Mouse (Mus musculus) CH12.LX (cell line): ENCODE data around the gene Ptgs1.

Experiments used
- CHD2 ChIP-seq: IDR thresholded peaks from 2 replicates; pipeline ENCODE4 v1.6.1; 2011; ENCODE audit warnings: low read length, improper control_type of control experiment
- CTCF ChIP-seq, 2 experiments: IDR thresholded peaks in 1 of 2; conservative IDR thresholded peaks in 1 of 2; 2 replicates each; pipeline ENCODE4 v1.5.1; 2011 to 2012; ENCODE audit warnings: low read depth in 2 of 2, low read length in 2 of 2, improper control_type of control experiment in 1 of 2, inconsistent platforms in 1 of 2, mild to moderate bottlenecking in 1 of 2, moderate library complexity in 1 of 2
- EP300 ChIP-seq: IDR thresholded peaks from 2 replicates; pipeline ENCODE4 v1.6.1; 2011; ENCODE audit warnings: low read length, improper control_type of control experiment
- HCFC1 ChIP-seq: IDR thresholded peaks from 2 replicates; pipeline ENCODE4 v1.6.1; 2012; ENCODE audit warnings: low read depth, mild to moderate bottlenecking, inconsistent platforms, low read length, improper control_type of control experiment
- JUND ChIP-seq: conservative IDR thresholded peaks from 2 replicates; pipeline ENCODE4 v1.6.1; 2011; ENCODE audit warnings: low read depth, low read length, improper control_type of control experiment
- MAFK ChIP-seq: IDR thresholded peaks from 2 replicates; pipeline ENCODE4 v1.6.1; 2011; ENCODE audit warnings: low read length, improper control_type of control experiment; ENCODE audit not compliant: insufficient replicate concordance
- MEF2A ChIP-seq: IDR thresholded peaks from 2 replicates; pipeline ENCODE4 v1.6.1; 2014; ENCODE audit warnings: low read depth, mild to moderate bottlenecking, inconsistent platforms, low read length, improper control_type of control experiment, borderline replicate concordance
- MYC ChIP-seq: IDR thresholded peaks from 2 replicates; pipeline ENCODE4 v1.6.1; 2011; ENCODE audit warnings: low read depth, mild to moderate bottlenecking, improper control_type of control experiment, low read length
- POLR2AphosphoS2 ChIP-seq: IDR thresholded peaks from 2 replicates; pipeline ENCODE4 v1.6.1; 2011; ENCODE audit warnings: low read depth, low read length, improper control_type of control experiment
- SIN3A ChIP-seq: IDR thresholded peaks from 2 replicates; pipeline ENCODE4 v1.6.1; 2012; ENCODE audit warnings: low read length, improper control_type of control experiment, inconsistent platforms
- TCF12 ChIP-seq: IDR thresholded peaks from 2 replicates; pipeline ENCODE4 v1.6.1; 2014; ENCODE audit warnings: low read depth, mild to moderate bottlenecking, inconsistent platforms, low read length, improper control_type of control experiment
- ZKSCAN1 ChIP-seq: IDR thresholded peaks from 2 replicates; pipeline ENCODE4 v1.6.1; 2012; ENCODE audit warnings: low read depth, inconsistent platforms, low read length, improper control_type of control experiment, borderline replicate concordance

- no peak for TF ChIP-seq POLR2AphosphoS2
- no peak for TF ChIP-seq JUND
- no peak for TF ChIP-seq MEF2A
- TF ChIP-seq ZKSCAN1: no peak
- no peak for TF ChIP-seq CHD2
- TF ChIP-seq CTCF (conservative IDR thresholded peaks at IDR 0.05 in 1 of 2, IDR thresholded peaks at IDR 0.05 in 1 of 2; ENCODE audit: low read depth in 2 of 2, low read length in 2 of 2): no peak
- TF ChIP-seq TCF12: no peak
- no peak for TF ChIP-seq SIN3A
- no peak for TF ChIP-seq MYC
- no peak for TF ChIP-seq MAFK
- TF ChIP-seq EP300: no peak
- TF ChIP-seq HCFC1: no peak
These were observed 17.1 kb upstream of the Ptgs1 start for GRCm38 (mm10) chr2:36213108-36213507.
